Mouse (Mus musculus): ENCODE data around the gene Elovl1.

Gene Elovl1

DNA sequence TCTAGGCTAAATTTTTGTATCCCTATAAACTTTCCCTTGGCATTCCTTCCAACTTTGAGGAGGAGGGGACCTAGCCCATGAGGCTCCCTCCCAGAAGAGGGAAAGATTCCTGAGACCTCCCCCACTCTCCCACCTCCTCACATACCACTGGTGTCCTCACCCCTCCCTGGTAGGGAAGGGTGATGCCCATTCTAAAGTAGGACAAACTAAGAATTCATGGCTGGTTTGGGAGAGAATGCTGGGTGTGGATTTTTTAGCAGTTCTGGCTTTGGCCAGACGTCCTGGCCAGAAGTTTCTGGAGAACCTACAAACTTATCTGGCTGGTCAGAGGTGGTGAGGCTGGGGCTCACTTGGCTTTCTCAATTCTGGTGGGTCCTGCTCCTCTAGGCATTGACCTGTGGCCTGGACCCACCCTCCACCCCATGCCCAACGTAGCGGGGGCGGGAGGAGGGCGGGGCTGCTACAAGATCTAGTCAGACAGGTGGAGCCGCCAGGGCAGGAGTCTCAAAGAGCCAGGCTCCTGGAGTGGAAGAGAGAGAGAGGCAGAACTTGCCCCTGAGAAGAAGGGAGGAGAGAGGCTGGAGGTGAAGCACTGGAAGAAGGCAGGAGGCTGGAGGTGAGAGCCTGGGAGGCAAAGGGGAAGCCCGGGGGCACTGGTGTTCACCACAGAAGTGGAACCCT is 1.5 kb downstream of the Elovl1 start:
- no peak for DNase-seq (ENCODE audit: low spot score)

DNA sequence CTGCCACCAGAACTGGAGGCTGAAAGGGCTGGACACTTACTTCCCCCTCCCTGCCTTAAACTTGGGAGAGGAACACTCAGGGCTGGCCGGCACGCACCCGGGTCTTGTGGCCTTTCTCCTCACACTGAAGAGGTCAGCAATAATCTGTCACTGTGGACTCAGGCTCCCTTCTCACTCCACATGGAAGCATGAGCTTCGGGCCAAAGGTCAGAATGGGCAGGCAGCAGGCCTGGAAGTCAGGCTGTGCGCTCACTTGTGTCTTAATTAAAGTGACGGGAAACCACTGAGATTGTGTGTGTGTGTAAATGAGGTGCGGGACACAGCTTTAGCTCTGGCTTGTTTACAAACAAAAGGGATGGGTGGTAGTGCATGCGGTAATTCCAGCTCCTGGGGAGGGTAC is 4.4 kb downstream of the Elovl1 start:
- no peak for DNase-seq (ENCODE audit: low spot score)

DNA sequence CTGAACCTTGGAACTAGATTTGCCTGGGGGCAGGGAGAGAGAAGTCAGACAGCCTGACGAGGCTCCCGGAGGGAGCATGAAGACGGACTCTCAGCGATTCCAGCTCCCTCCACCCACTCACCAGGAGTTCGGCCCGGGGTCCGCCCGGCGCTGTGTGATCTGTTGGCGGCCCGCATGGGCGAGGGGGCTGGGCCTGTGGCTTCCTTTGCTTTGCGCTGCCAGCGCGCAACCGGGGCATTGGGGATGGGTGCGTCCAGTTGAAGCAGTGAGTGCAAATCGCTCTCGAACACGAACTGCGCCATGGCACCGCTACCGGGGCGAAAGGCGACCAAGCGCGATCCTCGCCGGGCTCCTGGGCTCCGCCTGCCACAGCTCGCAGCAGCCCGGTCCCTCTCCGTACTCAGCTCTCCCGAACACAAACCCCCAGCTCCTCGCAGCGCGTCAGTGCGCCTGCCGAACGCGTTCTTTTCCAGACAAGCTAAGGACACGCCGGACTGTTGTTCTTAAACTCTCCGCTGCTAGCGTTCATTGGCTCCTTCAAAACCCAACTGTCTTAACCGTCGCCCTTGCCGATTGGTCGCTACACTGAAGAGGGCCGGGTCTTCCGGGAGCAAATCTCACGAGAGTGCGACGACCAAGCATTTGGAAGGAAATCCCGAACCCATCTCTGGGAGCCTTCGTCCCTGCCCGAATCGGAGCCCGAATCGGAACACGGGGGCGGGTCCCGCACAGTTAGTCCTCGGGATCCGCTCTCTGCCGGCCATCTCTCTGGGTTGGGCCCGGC is 9.1 kb downstream of the Elovl1 start, which contains the start of gene Cdc20:
Gene Cdc20, minus strand, starts transcription at position 533 of the 784 bp plus-strand sequence.
- peak; percentile 65 for DNase-seq (ENCODE audit: low spot score)

DNA sequence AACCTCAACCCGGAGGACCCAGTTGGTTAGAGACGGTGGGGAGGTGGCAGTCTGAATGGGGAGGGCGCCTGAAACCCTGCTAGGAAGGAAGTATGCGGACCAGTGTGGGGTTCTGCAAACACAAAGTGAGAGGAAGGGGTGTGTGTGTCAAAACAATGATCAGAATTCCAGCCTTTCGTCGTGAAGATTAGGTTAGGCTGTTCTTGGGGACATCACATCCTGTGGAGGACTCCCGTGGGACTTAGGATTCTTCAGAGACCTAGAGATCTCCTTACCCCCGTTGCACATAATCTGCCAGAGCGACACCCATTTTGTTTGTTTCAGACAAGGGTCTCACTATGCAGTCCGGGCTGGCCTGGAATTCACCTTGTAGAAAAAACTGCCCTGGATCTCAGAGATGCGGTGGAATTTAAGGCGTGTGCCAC is 9.9 kb downstream of the Elovl1 start:
- DNase-seq (ENCODE audit: low spot score) = no peak

DNA sequence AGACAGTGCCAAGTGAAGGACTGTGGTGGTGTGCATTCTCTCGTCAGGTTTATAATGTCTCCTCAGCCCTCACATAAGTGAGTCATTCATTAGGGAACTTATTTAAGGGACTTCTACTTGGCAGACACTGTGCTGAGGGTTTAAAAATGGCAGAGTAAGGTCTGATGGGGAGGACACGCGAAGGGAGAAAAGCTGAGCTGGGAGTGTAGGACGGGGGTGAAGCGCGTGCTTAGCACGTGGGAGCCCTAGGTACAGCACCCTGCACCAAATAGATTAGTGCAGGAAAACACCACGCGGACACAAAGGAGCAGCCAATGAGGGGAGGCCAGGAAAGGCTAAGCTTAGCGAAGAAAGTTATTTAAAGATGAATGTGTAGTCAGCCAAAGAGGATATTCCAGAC is 17.2 kb downstream of the Elovl1 start:
- DNase-seq (ENCODE audit: low spot score) = no peak

GRCm38 (mm10) chr4:118445781-118446414 is 18.0 kb downstream of the Elovl1 start:
- no peak for DNase-seq (ENCODE audit: low spot score)

DNA sequence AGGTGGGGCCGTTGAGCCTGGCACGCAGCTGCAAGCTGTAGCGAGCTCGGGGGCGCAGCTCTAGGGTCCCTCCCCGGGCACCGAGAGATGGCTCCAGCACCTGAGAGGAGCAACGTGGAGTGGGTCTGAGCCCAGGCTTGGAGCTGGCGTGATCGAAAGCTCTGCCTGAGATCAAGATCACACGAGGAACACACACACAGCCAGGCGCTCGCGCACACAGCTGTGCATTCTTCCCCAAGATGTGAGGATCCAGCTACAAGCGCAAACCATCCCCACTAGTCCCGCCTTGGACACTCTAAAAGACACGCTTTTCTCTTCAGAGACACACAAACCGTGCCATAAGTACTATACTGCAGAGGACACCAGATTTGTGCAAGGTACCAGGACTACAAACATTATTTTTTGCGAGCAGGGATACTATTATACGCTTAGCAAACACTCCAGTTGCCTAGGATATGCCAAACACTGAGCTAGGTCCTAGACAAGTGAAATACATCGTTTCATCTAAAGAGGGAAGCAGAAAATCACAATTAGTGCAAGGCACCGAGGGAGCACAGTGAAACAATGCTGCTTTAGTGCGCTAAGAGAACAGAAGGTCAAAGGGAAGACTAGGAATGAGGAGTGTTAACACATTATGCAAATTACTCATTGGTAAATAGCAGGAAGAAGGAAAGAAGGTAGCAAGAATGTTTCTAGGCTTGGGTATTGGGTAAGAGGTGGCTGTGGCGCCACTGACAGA is 18.7 kb downstream of the Elovl1 start:
- DNase-seq (ENCODE audit: low spot score) = no peak

DNA sequence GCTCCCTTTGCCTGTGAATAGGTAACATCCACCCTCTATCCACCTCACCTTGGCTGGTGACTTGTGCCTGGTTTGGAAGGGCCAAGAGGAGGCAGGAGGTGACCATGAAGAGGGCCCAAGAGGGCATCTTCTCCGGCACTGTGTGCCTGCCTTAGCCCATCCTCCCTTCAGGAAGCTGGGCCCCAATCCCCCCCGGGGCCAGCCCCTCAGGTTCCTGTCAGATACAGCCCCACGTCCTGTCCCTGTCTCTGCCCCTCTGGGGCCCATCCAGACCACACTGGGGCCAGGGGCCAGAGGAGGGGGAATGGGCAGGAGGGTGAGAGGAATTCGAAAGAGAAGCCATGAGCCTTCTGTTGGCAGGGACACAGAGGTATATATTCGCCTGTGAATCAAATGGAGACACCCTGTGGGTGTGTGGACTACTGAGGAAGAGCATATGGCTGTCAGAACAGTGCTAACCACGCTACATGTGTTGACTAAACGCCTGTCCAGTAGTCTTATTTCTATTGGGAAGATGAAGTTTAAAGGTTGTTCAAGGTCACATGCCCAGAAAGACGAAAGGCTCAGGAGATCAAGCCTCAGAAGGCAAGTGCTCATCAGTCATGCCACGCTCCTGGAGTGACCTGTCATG is 29.6 kb downstream of the Elovl1 start, which contains the start of gene Mpl:
Gene Mpl, minus strand, starts transcription at position 169 of the 631 bp plus-strand sequence.
- DNase-seq (ENCODE audit: low spot score) = no peak

- DNase-seq (ENCODE audit: low spot score) = no peak
These were observed 37.1 kb downstream of the Elovl1 start for GRCm38 (mm10) chr4:118464956-118465355.

DNA sequence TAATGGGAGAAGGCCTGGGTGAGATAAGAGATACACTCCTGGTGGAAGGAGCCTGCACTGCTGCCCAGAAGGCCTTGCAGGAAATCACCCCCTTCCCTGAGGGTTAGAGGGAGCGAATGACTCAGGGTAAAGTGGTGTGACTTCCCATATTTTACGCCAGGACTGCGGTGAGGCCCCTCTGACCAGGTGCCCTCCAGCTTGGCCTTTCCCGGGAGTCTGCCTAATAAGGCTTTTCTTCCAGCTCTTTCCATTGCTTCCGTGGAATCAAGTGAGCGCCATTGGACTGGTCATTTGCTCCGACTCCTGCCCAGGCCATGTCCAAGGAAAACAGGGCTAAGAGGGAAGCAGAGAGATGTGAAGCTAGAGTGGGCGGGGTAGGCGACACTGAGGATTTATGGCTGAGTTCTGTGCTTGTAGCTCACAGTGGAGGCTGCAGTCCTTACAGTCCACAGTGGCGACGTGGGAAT is 37.8 kb downstream of the Elovl1 start:
- no peak for DNase-seq (ENCODE audit: low spot score)

- DNase-seq (ENCODE audit: low spot score) = no peak
These were observed 43.4 kb downstream of the Elovl1 start for GRCm38 (mm10) chr4:118471281-118471680.

GRCm38 (mm10) chr4:118472687-118473086 is 44.8 kb downstream of the Elovl1 start:
- DNase-seq (ENCODE audit: low spot score) = no peak

GRCm38 (mm10) chr4:118476773-118477530 is 49.1 kb downstream of the Elovl1 start:
- DNase-seq (ENCODE audit: low spot score) = no peak
